Mouse (Mus musculus): ENCODE measurements at regions not wholly inside any gene's neighbourhood (a gene's known extent, or its start where the extent isn't known, plus 50 kb on each side); places are given as distances from the start of the nearest gene placed in this dataset.

GRCm38 (mm10) chr5:133096340-133096739 is 553.2 kb upstream of the Auts2 start:
- no peak for TF ChIP-seq GATA1 (IDR thresholded peaks at IDR 0.05; ENCODE audit: borderline replicate concordance, low read length)
- TF ChIP-seq FLI1 (IDR thresholded peaks at IDR 0.05; ENCODE audit: low read length): no peak

Data from megakaryocyte, embryonic 14.5 days (primary cell).